Mouse (Mus musculus) stomach, postnatal 0 days (tissue): ENCODE results near the gene Cyth3.

ENCODE experiments used
- CTCF ChIP-seq: IDR thresholded peaks from 2 replicates; pipeline ENCODE4 v1.5.1; 2016; ENCODE audit warnings: antibody characterized with exemption, low read depth, mild to moderate bottlenecking, moderate library complexity
- EP300 ChIP-seq: optimal IDR thresholded peaks from 2 replicates; pipeline ENCODE3; 2016; ENCODE audit warnings: antibody characterized with exemption

DNA sequence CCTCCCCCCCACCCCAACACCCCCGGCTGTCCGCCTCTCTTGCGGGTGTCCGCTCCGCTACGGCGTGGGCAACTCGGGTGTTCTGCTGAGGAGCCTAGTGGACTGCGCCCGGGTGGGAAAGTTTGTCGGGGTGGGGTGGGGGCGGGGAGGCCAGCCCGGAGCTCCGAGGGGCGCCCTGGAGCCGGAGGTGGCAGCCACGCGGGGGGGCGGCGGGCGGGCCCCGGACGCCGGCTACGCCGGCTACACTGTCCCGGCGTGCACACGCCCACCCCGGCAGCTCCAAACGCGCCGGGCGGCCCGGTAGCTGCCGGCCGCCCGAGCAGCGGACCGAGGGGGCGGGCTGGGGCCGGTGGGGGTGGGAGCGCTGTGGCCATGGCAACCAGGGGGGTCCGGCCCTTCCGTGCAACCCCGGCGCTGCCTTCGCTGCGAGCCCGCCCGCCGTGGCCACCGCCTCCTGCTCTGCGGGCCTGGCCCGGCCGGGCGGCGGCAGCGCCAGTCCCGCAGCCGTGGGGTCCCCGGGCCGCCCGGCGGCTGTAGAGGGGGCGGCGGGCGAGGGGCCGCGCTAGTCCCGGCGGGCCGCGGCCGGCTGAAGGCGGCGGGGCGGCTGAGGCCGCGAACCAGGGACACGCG, 109.4 kb downstream of the Cyth3 start:
- TF ChIP-seq CTCF (no peak), EP300 (no peak)
